Mouse (Mus musculus) lung, embryonic 16.5 days (tissue): Measurements from ENCODE around the gene Ankrd2. TPM values are rescaled to one million over a fixed set of nuclear protein-coding genes. Genes with fewer than 3 reads are reported as not detected.

Source experiments
- ATAC-seq: fragments of 200-750 bp; cut with Nextera tagmentation; 2 replicates; pipeline ENCODE4 v1.8.0; 2017; ENCODE audit warnings: low read depth, mild to moderate bottlenecking, moderate library complexity
- H3K27ac ChIP-seq: fragments of 300-500 bp; sonication (generic); 2 replicates; pipeline ENCODE4 v1.5.1; 2014; ENCODE audit warnings: mild to moderate bottlenecking, control low read depth, low read length
- H3K27me3 ChIP-seq: fragments of 300-500 bp; sonication (generic); 2 replicates; pipeline ENCODE4 v1.6.1; 2014; ENCODE audit warnings: low read depth, low read length, mixed read lengths; ENCODE audit not compliant: control insufficient read depth, insufficient read depth
- H3K36me3 ChIP-seq: fragments of 300-500 bp; sonication (generic); 2 replicates; pipeline ENCODE4 v1.6.1; 2014; ENCODE audit warnings: low read length; ENCODE audit not compliant: control insufficient read depth, insufficient read depth
- H3K4me1 ChIP-seq: fragments of 300-500 bp; sonication (generic); replicated peaks from 2 replicates; pipeline ENCODE4 v1.6.1; 2014; ENCODE audit warnings: low read length, mixed read lengths; ENCODE audit not compliant: control insufficient read depth, insufficient read depth
- H3K4me2 ChIP-seq: fragments of 300-500 bp; sonication (generic); 2 replicates; pipeline ENCODE4 v1.6.1; 2014; ENCODE audit warnings: low read depth, low read length, control low read depth
- H3K4me3 ChIP-seq: fragments of 300-500 bp; sonication (generic); 2 replicates; pipeline ENCODE4 v1.5.1; 2014; ENCODE audit warnings: mild to moderate bottlenecking, low read length, control low read depth
- H3K9ac ChIP-seq: fragments of 300-500 bp; sonication (generic); 2 replicates; pipeline ENCODE4 v1.6.1; 2014; ENCODE audit warnings: low read length, control low read depth
- H3K9me3 ChIP-seq: fragments of 300-500 bp; sonication (generic); 2 replicates; pipeline ENCODE4 v1.6.1; 2016; ENCODE audit warnings: low read length; ENCODE audit not compliant: control insufficient read depth
- WGBS: fragments of 180-500 bp; shearing (Covaris S2); extraction: QIAGEN DNeasy Blood & Tissue Kit; methylation state at CpG from one replicate; pipeline ENCODE4 v1.1.7; 2014; 5-methylcytosine and 5-hydroxymethylcytosine counted together
- polyA plus RNA-seq: library from polyadenylated mRNA; unstranded; fragments of >200 nt; fragmentation: Nextera tagmentation; extraction: Ambion mirVana; gene quantifications from 2 replicates; pipeline ENCODE4 v1.2.1, GENCODE M21; 2015

The Ankrd2 gene
- polyA plus RNA-seq, 1 experiment from 2014 or later: 0.28 TPM

DNA sequence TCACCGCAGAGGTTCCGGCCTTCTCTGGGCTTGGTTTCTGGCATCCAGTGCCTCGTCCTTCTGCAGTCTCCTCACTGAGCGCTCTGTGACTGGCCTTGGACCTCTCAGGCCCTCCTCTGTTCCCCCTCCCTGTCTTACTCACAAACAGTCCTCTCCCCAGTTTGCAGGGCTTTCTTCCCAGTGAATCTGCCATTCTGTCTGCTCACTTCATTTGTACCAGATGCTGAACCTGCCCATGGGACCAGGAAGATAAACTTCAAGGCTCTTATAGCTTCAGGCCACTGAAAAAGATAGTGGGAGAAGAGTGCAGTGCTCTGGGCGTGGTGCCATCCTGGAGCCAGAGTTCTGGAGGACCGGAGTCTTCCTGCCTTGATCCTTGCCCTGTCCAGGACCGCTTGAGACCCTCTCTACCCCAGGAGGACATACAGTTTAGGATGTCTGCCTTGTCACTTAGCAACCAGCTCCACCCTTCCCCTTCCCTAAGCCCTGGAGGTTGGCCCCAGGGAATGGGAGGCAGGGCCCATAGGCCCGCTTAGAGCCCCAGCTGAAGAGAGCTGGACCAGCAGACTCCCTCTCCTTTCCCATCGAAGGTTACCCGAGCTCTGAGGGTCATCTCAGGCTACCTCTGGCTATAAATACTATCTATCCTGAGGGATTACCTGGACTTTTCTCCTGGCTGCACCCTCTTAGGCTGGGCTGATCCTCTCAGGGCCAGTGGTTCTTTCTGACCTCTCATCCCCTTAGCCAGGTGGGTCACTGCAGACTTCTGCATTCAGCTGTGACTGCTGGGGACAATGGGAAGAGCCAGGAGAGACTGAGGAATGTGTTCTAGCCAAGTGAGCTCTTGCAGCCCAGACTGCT is 13.9 kb upstream of the Ankrd2 start:
- no peak overlapping the region for H3K4me2 ChIP-seq
- no peaks in the 10 kb centered on the region for H3K27me3 ChIP-seq
- H3K9ac ChIP-seq: no peak overlapping the region
- 71% methylated on average over 10 of the region's 10 CpGs for WGBS
- no peak for ATAC-seq
- H3K4me1 ChIP-seq: peaks cover 21% of the 10 kb centered on the region
- H3K27ac ChIP-seq: no peak overlapping the region
- no peaks in the 10 kb centered on the region for H3K9me3 ChIP-seq
- no peaks in the 10 kb centered on the region for H3K36me3 ChIP-seq
- H3K4me3 ChIP-seq: no peak overlapping the region

DNA sequence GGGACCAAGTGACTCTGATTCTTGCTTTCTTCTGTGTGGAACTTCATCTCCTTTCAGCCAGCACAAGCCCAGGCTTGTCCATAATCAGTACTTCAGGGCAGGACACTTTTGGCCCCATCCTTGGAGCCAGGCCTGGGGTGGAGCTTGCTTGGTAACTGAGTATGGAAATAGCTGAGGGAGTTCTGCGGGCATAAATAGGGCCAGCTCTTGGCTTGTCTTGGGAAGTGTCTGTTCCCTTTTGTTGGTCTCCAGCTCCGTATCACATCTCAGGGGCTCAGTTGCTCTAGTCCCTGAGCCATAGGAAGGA is 13.3 kb upstream of the Ankrd2 start:
- no peak overlapping the region for H3K27ac ChIP-seq
- H3K36me3 ChIP-seq: no peaks in the 10 kb centered on the region
- H3K9ac ChIP-seq: no peak overlapping the region
- no peak for ATAC-seq
- H3K4me2 ChIP-seq: no peak overlapping the region
- H3K4me3 ChIP-seq: no peak overlapping the region
- no peaks in the 10 kb centered on the region for H3K9me3 ChIP-seq
- 84% methylated on average over 2 of the region's 2 CpGs for WGBS
- H3K4me1 ChIP-seq: peaks cover 15% of the 10 kb centered on the region
- H3K27me3 ChIP-seq: no peaks in the 10 kb centered on the region

DNA sequence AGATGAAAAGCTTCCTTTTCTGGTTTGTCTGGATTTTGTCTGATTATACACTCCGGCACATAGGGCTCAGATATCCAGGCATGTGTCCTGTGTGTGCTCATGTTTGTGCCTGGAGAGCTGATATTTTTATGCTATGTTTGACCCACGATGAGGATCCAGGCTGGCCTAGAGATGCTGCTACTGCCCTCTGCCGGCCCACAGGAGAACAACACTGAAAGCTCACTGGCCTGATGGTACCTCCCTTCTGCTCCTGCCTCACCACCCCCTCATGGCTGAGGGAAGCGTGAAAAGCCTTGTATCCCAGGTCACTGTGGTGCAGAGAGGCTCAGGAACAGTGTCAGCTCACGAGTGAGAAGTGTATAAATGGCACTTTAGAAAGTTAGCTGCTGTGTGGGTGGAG is 9.6 kb upstream of the Ankrd2 start:
- H3K4me1 ChIP-seq: no peaks in the 10 kb centered on the region
- no peak overlapping the region for H3K27ac ChIP-seq
- no peak overlapping the region for H3K4me3 ChIP-seq
- no peaks in the 10 kb centered on the region for H3K9me3 ChIP-seq
- no peak overlapping the region for H3K4me2 ChIP-seq
- ATAC-seq: peak; percentile 80
- H3K9ac ChIP-seq: no peak overlapping the region
- no peaks in the 10 kb centered on the region for H3K36me3 ChIP-seq
- WGBS: 3% methylated on average over 5 of the region's 5 CpGs
- no peaks in the 10 kb centered on the region for H3K27me3 ChIP-seq

DNA sequence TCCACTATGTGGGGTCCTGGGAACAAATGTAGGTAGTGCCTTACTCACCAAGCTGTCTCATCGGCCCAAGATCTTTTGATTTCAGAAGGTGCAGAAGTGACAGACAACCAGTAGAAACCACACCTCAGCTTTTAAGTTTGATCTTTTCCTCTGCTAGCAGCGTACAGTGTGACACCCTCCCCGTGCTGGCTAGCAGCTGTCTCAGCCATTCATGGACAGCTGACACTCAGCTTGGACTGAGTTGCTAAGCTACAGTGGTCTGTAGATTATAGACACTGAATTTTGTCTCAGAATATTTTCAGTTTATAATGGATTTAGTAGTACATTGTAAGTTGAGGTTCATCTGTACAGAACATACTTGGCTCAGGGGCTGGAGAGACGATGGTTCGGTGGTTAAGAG is 4.7 kb upstream of the Ankrd2 start:
- no peaks in the 10 kb centered on the region for H3K9me3 ChIP-seq
- no peak overlapping the region for H3K4me3 ChIP-seq
- H3K27ac ChIP-seq: no peak overlapping the region
- H3K27me3 ChIP-seq: no peaks in the 10 kb centered on the region
- H3K4me2 ChIP-seq: no peak overlapping the region
- H3K9ac ChIP-seq: no peak overlapping the region
- H3K36me3 ChIP-seq: no peaks in the 10 kb centered on the region
- 80% methylated on average over 5 of the region's 5 CpGs for WGBS
- peaks cover 9% of the 10 kb centered on the region; the same call in 1 of the 2 replicates for H3K4me1 ChIP-seq
- ATAC-seq: no peak

DNA sequence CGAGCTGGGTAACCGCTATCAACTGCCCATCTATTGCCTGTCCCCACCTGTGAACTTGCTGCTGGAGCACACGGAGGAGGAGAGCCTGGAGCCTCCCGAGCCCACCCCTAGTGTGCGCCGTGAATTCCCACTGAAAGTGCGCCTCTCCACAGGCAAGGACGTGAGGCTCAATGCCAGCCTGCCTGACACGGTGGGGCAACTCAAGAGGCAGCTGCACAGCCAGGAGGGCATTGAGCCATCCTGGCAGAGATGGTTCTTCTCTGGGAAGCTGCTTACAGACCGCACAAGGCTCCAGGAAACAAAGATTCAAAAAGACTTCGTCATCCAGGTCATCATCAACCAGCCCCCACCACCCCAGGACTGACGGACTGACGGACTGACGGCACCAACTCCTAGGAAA is 2.2 kb upstream of the Ankrd2 start:
- WGBS: 83% methylated on average over 14 of the region's 14 CpGs
- H3K27ac ChIP-seq: no peak overlapping the region

DNA sequence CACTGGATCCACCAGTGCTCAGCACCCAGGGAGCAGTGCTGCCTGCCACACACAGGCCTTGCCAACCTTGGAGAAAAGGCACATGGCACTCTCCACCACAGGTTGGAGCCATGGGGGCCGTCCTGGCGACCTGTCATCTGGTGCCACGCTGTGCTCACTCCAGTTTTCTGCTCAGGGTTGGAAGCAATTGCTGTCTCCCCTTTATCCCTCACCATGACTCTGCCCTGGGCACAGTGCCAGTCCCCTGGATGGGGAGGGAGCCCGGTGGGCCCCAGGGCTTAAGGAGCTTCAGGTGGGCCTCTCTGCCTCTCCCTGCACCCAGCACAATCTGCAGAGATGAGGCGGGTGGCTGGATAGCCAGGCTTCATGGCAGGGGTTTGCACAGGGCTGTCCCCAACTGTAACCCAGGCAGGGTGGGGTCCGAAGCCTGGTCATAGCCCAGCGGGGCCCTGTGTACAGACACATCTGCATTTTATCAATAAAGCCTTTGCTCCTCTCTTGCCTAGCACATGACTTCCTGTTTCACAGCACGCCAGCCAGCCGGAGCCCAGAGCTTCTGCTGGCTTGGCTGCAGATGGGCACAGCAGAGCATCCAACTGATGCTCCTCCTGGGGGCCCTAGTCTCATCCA is 1.5 kb upstream of the Ankrd2 start:
- Histone ChIP-seq H3K27ac (no peak overlapping the region), H3K9ac (no peak overlapping the region), H3K36me3 (no peaks in the 10 kb centered on the region), H3K4me3 (no peak overlapping the region), H3K27me3 (no peaks in the 10 kb centered on the region), H3K4me2 (no peak overlapping the region), H3K9me3 (no peaks in the 10 kb centered on the region), H3K4me1 (peaks cover 9% of the 10 kb centered on the region; the same call in 1 of the 2 replicates)
- ATAC-seq: peak; percentile 31
- 59% methylated on average over 9 of the region's 9 CpGs for WGBS

More for the DNA sequence above, 2.2 kb upstream of the Ankrd2 start:
- no peaks in the 10 kb centered on the region for H3K27me3 ChIP-seq
- no peaks in the 10 kb centered on the region for H3K9me3 ChIP-seq
- H3K4me1 ChIP-seq: peaks cover 9% of the 10 kb centered on the region; the same call in 1 of the 2 replicates
- no peaks in the 10 kb centered on the region for H3K36me3 ChIP-seq
- no peak overlapping the region for H3K4me3 ChIP-seq
- ATAC-seq: no peak
- H3K9ac ChIP-seq: no peak overlapping the region
- H3K4me2 ChIP-seq: no peak overlapping the region

DNA sequence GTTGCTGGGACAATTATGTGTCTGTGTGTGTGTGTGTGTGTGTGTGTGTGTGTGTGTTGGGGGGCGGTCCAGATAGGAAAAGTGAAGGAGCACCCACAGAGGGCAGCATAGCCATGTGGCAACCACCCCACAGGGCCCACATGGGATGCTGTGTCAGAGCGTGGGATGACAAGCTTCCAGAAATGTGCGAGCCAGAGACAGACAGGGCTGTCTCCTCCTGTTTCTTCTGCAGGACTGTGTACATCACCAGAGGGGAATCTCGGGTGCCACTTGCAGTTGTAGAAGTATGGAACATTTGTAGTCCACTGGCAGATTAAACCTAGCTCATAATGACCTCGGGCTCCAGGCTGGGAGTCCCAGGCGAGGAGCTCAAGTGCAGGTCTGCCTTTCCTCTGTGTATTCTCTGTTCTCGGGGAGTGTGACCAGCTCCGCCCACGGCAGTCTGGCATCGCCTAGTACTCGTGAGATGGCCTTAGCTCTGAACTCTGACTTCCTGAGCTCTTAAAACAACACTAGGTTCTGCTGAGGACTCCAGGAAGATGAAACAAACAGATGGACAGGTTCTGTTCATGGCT is 832 bp upstream of the Ankrd2 start:
- no peaks in the 10 kb centered on the region for H3K36me3 ChIP-seq
- H3K9me3 ChIP-seq: no peaks in the 10 kb centered on the region
- WGBS: 44% methylated on average over 11 of the region's 11 CpGs
- H3K4me1 ChIP-seq: peaks cover 9% of the 10 kb centered on the region; the same call in 1 of the 2 replicates
- no peak overlapping the region for H3K4me2 ChIP-seq
- no peak overlapping the region for H3K4me3 ChIP-seq
- H3K27ac ChIP-seq: no peak overlapping the region
- no peaks in the 10 kb centered on the region; the same call in 1 of the 2 replicates for H3K27me3 ChIP-seq
- H3K9ac ChIP-seq: no peak overlapping the region
- ATAC-seq: peak; percentile 12; the same call in 1 of the 2 replicates

DNA sequence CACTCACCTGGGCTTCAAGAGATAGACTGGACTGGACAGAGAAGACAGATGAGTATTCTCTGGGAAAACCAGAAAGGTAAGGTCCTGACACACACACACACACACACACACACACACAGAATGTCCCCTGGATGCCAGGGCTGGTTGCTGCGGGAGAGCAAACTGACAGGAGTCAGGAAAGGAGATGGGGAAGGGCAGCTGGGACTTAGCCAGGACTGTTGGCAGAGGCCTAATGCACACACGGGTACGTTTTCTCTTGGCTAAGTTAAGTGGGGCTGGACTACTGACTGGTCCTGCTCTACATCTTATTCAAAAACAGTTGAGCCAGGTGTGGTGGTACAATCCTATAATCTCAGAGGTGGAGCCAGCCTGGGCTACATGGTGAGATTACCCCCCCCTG is 557 bp downstream of the Ankrd2 start:
- Histone ChIP-seq H3K4me1 (peaks cover 9% of the 10 kb centered on the region; the same call in 1 of the 2 replicates), H3K27me3 (no peaks in the 10 kb centered on the region; the same call in 1 of the 2 replicates), H3K9me3 (no peaks in the 10 kb centered on the region), H3K36me3 (no peaks in the 10 kb centered on the region), H3K27ac (no peak overlapping the region), H3K4me2 (no peak overlapping the region), H3K9ac (no peak overlapping the region), H3K4me3 (no peak overlapping the region)
- ATAC-seq: no peak
- 72% methylated on average over 3 of the region's 3 CpGs for WGBS

DNA sequence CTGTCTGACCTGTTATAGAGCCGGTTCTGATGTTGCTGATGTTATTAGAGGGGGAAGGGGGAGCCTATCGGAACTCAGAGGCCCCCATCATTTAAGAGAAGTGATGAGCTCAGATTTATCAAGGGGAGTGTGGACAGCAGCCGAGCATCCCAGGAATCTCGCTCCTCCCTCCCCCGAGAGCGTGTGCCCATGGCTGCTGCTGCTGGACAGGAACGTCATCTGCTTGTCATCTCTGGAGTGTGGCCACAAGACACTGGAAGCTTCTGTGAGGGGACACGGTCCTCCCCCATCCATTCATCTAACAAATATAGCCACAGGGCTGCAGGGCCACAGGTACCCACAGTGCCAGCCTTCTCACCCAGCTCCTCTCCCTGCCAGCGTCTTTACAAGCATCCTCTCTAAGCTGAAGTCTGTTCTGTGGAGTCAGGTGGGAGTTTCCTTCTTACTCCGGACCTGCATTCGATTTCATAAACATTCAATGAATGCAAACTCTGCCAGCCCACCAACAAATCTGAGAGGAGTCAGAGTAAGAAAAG is 1.4 kb downstream of the Ankrd2 start:
- H3K9ac ChIP-seq: no peak overlapping the region
- H3K4me1 ChIP-seq: peaks cover 9% of the 10 kb centered on the region; the same call in 1 of the 2 replicates
- no peak overlapping the region for H3K27ac ChIP-seq
- 54% methylated on average over 11 of the region's 11 CpGs for WGBS
- H3K4me2 ChIP-seq: no peak overlapping the region
- ATAC-seq: no peak
- H3K9me3 ChIP-seq: no peaks in the 10 kb centered on the region
- no peaks in the 10 kb centered on the region for H3K36me3 ChIP-seq
- H3K4me3 ChIP-seq: no peak overlapping the region
- H3K27me3 ChIP-seq: no peaks in the 10 kb centered on the region; the same call in 1 of the 2 replicates
